Mouse (Mus musculus): ENCODE data around the gene Cenpn. TPM values are rescaled to one million over a fixed set of nuclear protein-coding genes. Genes with fewer than 3 reads are reported as not detected.
A peak's percentile ranks its signal among the peaks of the same experiment; 100 is the strongest.

Gene Cenpn
- under 1 TPM; 0.95 to 1.00 TPM for total RNA-seq (2021)

GRCm38 (mm10) chr8:116921337-116922059 is at the start of gene Cenpn, which contains the start of gene Cmc2:
TSS of gene Cenpn (plus strand) at chr8:116921730.
TSS of gene Cmc2 (minus strand) at chr8:116921455.
- intact Hi-C loops (cut with DNase I), result loop anchor here (5.0 kb wide), 1 partner anchor 61 kb away; no protein-coding TSS in a partner anchor

GRCm38 (mm10) chr8:116872761-116873342 is 48.7 kb upstream of the Cenpn start:
- intact Hi-C loops (cut with DNase I), result loop anchor here (2.0 kb wide), 1 partner anchor 392 kb away; no protein-coding TSS in a partner anchor
- peak in 1 of 2 experiments; percentile 12 for DNase-seq

More at GRCm38 (mm10) chr8:116921337-116922059, at the start of gene Cenpn, which contains the start of gene Cmc2:
- peak; percentile 90 to 97 for DNase-seq

GRCm38 (mm10) chr8:116873586-116873985 is 47.9 kb upstream of the Cenpn start:
- intact Hi-C loops (cut with DNase I), result loop anchor here (2.0 kb wide), 1 partner anchor 393 kb away; no protein-coding TSS in a partner anchor
- no peak for DNase-seq

GRCm38 (mm10) chr8:116873986-116874385 is 47.5 kb upstream of the Cenpn start:
- no peak for DNase-seq
- intact Hi-C loops (cut with DNase I), result loop anchor here (2.0 kb wide), 1 partner anchor 393 kb away; no protein-coding TSS in a partner anchor

GRCm38 (mm10) chr8:116875798-116876450 is 45.6 kb upstream of the Cenpn start:
- intact Hi-C loops (cut with DNase I), result no loop called here
- DNase-seq, result no peak

- intact Hi-C loops (cut with DNase I), result no loop called here
Observed at GRCm38 (mm10) chr8:116881396-116881795, 40.1 kb upstream of the Cenpn start.

GRCm38 (mm10) chr8:116887813-116888212 is 33.7 kb upstream of the Cenpn start:
- DNase-seq, result no peak
- intact Hi-C loops (cut with DNase I), result no loop called here

More at GRCm38 (mm10) chr8:116881396-116881795, 40.1 kb upstream of the Cenpn start:
- no peak for DNase-seq

- no peak for DNase-seq
- intact Hi-C loops (cut with DNase I), result no loop called here
Observed at GRCm38 (mm10) chr8:116891446-116891845, 30.1 kb upstream of the Cenpn start.

- no peak for DNase-seq
- intact Hi-C loops (cut with DNase I), result no loop called here
Observed at GRCm38 (mm10) chr8:116892130-116892529, 29.4 kb upstream of the Cenpn start.

- DNase-seq, result no peak
- intact Hi-C loops (cut with DNase I), result no loop called here
Observed at GRCm38 (mm10) chr8:116892636-116893035, 28.9 kb upstream of the Cenpn start.

- intact Hi-C loops (cut with DNase I), result no loop called here
- no peak for DNase-seq
Observed at GRCm38 (mm10) chr8:116893938-116894337, 27.6 kb upstream of the Cenpn start.

GRCm38 (mm10) chr8:116895521-116895920 is 26.0 kb upstream of the Cenpn start:
- no peak for DNase-seq

GRCm38 (mm10) chr8:116904736-116905135 is 16.8 kb upstream of the Cenpn start:
- intact Hi-C loops (cut with DNase I), result no loop called here
- no peak for DNase-seq

More at GRCm38 (mm10) chr8:116895521-116895920, 26.0 kb upstream of the Cenpn start:
- intact Hi-C loops (cut with DNase I), result no loop called here

GRCm38 (mm10) chr8:116905252-116905651 is 16.3 kb upstream of the Cenpn start:
- DNase-seq, result no peak
- intact Hi-C loops (cut with DNase I), result no loop called here

- intact Hi-C loops (cut with DNase I), result no loop called here
- no peak for DNase-seq
Observed at GRCm38 (mm10) chr8:116905836-116906235, 15.7 kb upstream of the Cenpn start.

- no peak for DNase-seq
- intact Hi-C loops (cut with DNase I), result loop anchor here (5.0 kb wide), 1 partner anchor 61 kb away; no protein-coding TSS in a partner anchor
Observed at GRCm38 (mm10) chr8:116921005-116921336, 559 bp upstream of the Cenpn start.

- intact Hi-C loops (cut with DNase I), result loop anchor here (5.0 kb wide), 1 partner anchor 60 kb away; no protein-coding TSS in a partner anchor
- DNase-seq, result no peak
Observed at GRCm38 (mm10) chr8:116922060-116922757, 679 bp downstream of the Cenpn start.

- intact Hi-C loops (cut with DNase I), result loop anchor here (5.0 kb wide), 1 partner anchor 59 kb away; no protein-coding TSS in a partner anchor
- no peak for DNase-seq
Observed at GRCm38 (mm10) chr8:116923526-116923925, 2.0 kb downstream of the Cenpn start.

GRCm38 (mm10) chr8:116927880-116928279 is 6.3 kb downstream of the Cenpn start:
- intact Hi-C loops (cut with DNase I), result no loop called here
- peak in 1 of 2 experiments; percentile 29 for DNase-seq

GRCm38 (mm10) chr8:116928588-116928987 is 7.1 kb downstream of the Cenpn start:
- intact Hi-C loops (cut with DNase I), result no loop called here
- no peak for DNase-seq
